Mouse (Mus musculus) embryonic facial prominence, embryonic 12.5 days (tissue): ENCODE measurements around the gene Hnrnpul1. TPM values are rescaled to one million over a fixed set of nuclear protein-coding genes. Genes with fewer than 3 reads are reported as not detected.
"Not testable (repeated sequence)": the region's sequence is repeated elsewhere in the genome, so short reads cannot be mapped to it uniquely, and the experiment has no call there.

ENCODE experiments used
- ATAC-seq: fragments of 200-750 bp; cut with Nextera tagmentation; 2 replicates; pipeline ENCODE4 v1.8.0; 2017; ENCODE audit not compliant: insufficient number of reproducible peaks, insufficient read depth, low FRiP score, low TSS enrichment
- H3K27ac ChIP-seq: fragments of 300-500 bp; sonication (generic); 2 replicates; pipeline ENCODE4 v1.5.1; 2016; ENCODE audit warnings: mild to moderate bottlenecking
- H3K27me3 ChIP-seq: fragments of 300-500 bp; sonication (generic); 2 replicates; pipeline ENCODE4 v1.6.1; 2016; ENCODE audit warnings: mild to moderate bottlenecking, moderate library complexity
- H3K36me3 ChIP-seq: fragments of 300-500 bp; sonication (generic); 2 replicates; pipeline ENCODE4 v1.6.1; 2016; ENCODE audit warnings: mild to moderate bottlenecking
- H3K4me1 ChIP-seq: fragments of 300-500 bp; sonication (generic); 2 replicates; pipeline ENCODE4 v1.6.1; 2016
- H3K4me2 ChIP-seq: fragments of 300-500 bp; sonication (generic); replicated peaks from 2 replicates; pipeline ENCODE4 v1.6.1; 2016; ENCODE audit warnings: mild to moderate bottlenecking, moderate library complexity
- H3K4me3 ChIP-seq: fragments of 300-500 bp; sonication (generic); 2 replicates; pipeline ENCODE4 v1.5.1; 2016; ENCODE audit warnings: mild to moderate bottlenecking
- H3K9ac ChIP-seq: fragments of 300-500 bp; sonication (generic); 2 replicates; pipeline ENCODE4 v1.6.1; 2016; ENCODE audit warnings: mild to moderate bottlenecking, moderate library complexity
- H3K9me3 ChIP-seq: fragments of 300-500 bp; sonication (generic); 2 replicates; pipeline ENCODE4 v1.6.1; 2016; ENCODE audit warnings: mild to moderate bottlenecking, moderate library complexity
- WGBS: fragments of 180-500 bp; shearing (Covaris S2); methylation state at CpG from one replicate; pipeline ENCODE4 v1.1.7; 2016; 5-methylcytosine and 5-hydroxymethylcytosine counted together
- polyA plus RNA-seq: library from polyadenylated mRNA; unstranded; fragments of >200 nt; fragmentation: Nextera tagmentation; extraction: Ambion mirVana; gene quantifications from 2 replicates; pipeline ENCODE4 v1.2.1, GENCODE M21; 2016

The Hnrnpul1 gene
- polyA plus RNA-seq: 68.1 and 72.8 TPM in 2 replicates

GRCm38 (mm10) chr7:25754738-25755467 lies at the start of gene Hnrnpul1:
TSS of gene Hnrnpul1 (minus strand) at chr7:25754757.
- Histone ChIP-seq H3K4me1 (peaks cover 20% of the 10 kb centered on the region), H3K4me2 (peak within 1 kb of the TSS; percentile 86), H3K4me3 (peak within 1 kb of the TSS; percentile 94), H3K27me3 (no peaks in the 10 kb centered on the region), H3K9ac (peak within 1 kb of the TSS; percentile 98), H3K9me3 (no peaks in the 10 kb centered on the region), H3K27ac (peak within 1 kb of the TSS; percentile 98), H3K36me3 (peaks cover 36% of the 10 kb centered on the region)
- under 1% methylated on average over 55 of the region's 55 CpGs for WGBS
- ATAC-seq: peak; percentile 92

DNA sequence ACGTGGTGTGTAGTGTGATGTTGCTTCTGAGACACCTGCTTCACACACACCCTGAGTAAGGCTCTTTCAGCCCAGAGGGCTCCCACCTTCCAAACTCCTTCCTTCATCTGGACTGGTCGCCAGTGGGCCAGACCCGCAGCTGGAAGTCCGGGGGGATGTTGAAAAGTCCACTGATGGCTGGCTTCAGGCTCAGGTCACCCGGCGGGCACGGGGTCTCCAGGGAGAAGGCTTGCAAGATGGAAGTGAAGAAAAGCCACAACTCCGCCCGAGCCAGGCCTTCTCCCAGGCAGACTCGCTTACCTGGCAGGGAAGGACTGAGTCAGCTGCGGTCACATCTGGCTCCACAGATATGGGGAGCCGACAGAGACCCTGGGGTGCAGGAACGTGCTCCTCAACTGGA lies 48.9 kb upstream of the Hnrnpul1 start:
- Histone ChIP-seq H3K36me3 (no peaks in the 10 kb centered on the region), H3K9ac (no peak overlapping the region), H3K27me3 (no peaks in the 10 kb centered on the region), H3K9me3 (0 out of 2 replicates have a peak, but pooled peaks cover 2% of the 10 kb centered on the region), H3K4me2 (no peak overlapping the region), H3K4me3 (no peak overlapping the region), H3K27ac (0 out of 2 replicates have a peak overlapping the region, but pooled peaks have one; percentile 19), H3K4me1 (peaks cover 14% of the 10 kb centered on the region; the same call in 1 of the 2 replicates)
- no peak for ATAC-seq
- WGBS: 81% methylated on average over 13 of the region's 13 CpGs

DNA sequence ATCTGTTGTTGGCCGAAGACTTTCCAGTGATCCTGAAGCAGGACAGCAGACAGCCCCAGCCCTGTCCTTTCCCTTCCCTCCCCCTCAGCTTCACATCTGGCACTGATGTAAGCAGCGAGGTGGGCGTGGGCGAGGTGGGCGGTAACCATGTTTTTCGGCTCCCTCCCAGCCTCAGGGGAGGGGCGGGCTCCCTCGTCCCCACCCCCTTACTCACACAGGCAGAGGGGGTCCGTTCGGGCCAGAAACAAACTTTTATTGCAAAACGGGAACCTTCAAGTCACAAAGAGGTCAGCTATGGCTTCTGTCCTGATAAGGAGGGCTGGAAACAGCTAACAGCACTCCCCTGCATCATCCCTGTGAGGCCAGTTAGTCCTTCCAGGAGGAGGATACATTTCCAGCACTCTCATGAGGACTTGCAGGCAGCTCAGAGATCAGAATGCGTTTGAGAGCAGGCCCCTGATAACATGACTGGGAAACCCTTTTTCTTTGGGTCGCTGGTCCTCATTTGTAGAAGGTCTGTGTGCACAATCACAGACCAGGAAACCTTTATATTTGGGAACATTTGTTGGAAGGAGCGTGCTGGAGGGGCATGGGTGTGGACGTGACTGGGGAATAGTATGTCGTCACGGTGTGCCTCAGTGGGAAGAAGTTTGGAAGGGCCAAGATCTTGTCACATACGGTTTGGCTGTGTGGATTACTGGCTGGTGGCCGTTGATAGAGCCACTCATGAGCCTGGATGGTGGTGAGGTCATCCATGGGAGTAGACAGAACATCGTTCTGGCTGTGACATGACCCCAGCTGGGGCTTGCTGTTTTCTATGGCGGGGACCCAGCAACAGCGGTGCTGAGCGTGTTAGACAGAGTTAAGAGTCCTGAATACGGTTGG lies 47.9 kb upstream of the Hnrnpul1 start:
- no peak overlapping the region; the same call in 1 of the 2 replicates for H3K9ac ChIP-seq
- 24% methylated on average over 24 of the region's 24 CpGs for WGBS
- H3K4me2 ChIP-seq: peak overlapping the region; percentile 45
- H3K4me3 ChIP-seq: peak overlapping the region; percentile 20
- 0 out of 2 replicates have a peak, but pooled peaks cover 3% of the 10 kb centered on the region for H3K9me3 ChIP-seq
- H3K27ac ChIP-seq: peak overlapping the region; percentile 88
- peak; percentile 50 for ATAC-seq
- H3K36me3 ChIP-seq: no peaks in the 10 kb centered on the region
- H3K27me3 ChIP-seq: no peaks in the 10 kb centered on the region
- peaks cover 14% of the 10 kb centered on the region; the same call in 1 of the 2 replicates for H3K4me1 ChIP-seq

DNA sequence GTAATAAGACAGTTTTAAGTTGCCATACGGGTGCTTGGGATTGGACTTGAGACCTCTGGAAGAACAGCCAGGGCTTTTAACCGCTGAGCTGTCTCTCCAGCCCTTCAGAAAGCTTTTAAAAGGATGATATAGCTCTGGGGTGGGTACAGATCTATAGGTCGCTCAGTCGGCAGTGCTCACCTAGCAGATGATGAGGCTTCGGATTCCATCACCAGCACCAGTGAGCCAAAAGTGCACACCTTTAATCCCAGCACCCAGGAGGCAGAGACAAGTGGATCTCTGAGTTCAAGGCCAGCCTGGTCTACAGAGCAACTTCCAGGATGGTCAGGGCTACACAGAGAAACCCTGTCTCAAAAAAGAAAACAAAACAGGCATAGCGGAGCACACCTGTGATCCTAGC lies 46.5 kb upstream of the Hnrnpul1 start:
- 0 out of 2 replicates have a peak, but pooled peaks cover 3% of the 10 kb centered on the region for H3K9me3 ChIP-seq
- H3K27ac ChIP-seq: no peak overlapping the region
- H3K4me2 ChIP-seq: no peak overlapping the region
- 94% methylated on average over 6 of the region's 6 CpGs for WGBS
- H3K27me3 ChIP-seq: no peaks in the 10 kb centered on the region
- H3K9ac ChIP-seq: no peak overlapping the region
- ATAC-seq: no peak
- peaks cover 14% of the 10 kb centered on the region; the same call in 1 of the 2 replicates for H3K4me1 ChIP-seq
- H3K4me3 ChIP-seq: no peak overlapping the region
- H3K36me3 ChIP-seq: no peaks in the 10 kb centered on the region

DNA sequence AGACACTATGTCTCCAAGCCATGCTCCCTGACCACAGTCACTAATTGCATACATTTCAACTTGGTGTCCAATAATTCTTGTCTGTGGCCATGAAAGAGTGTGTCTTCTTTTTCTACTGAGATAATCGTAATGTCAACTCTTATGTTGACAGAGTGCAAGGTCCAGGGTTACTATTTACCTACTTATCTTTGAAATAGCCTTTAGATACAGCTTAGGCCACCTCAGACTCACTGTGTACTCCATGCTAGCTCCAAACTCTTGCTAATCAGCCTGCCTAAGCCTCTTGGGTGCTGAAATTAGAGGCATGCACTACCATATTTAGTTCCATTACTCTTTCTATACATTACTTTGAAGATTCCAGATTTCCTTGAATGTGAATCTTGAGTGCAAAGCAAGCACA lies 44.8 kb upstream of the Hnrnpul1 start:
- ATAC-seq: no peak

DNA sequence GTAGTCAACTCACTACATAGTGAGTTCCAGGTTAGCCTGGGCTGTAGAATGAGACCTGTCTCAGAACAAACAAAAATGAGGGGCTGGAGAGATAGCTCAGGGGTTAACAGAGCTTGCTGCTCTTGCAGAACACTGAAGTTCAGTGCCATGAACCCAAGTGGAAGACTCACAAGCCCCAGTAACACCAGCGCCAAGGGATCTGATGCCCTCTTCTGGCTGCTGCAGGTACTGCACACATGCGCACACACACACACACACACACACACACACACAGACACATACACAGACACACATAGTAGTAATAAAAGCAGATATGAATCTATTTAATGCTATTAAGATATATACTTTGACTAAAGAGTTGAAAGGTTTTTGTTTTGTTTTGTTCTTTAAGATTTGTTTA lies 44.0 kb upstream of the Hnrnpul1 start:
- Histone ChIP-seq H3K4me1 (peaks cover 11% of the 10 kb centered on the region; the same call in 1 of the 2 replicates), H3K4me2 (no peak overlapping the region), H3K4me3 (no peak overlapping the region), H3K9me3 (0 out of 2 replicates have a peak, but pooled peaks cover 3% of the 10 kb centered on the region), H3K36me3 (no peaks in the 10 kb centered on the region), H3K27ac (no peak overlapping the region), H3K27me3 (no peaks in the 10 kb centered on the region), H3K9ac (no peak overlapping the region)
- 87% methylated on average over 2 of the region's 2 CpGs for WGBS
- ATAC-seq: no peak

More for the DNA sequence above, 44.8 kb upstream of the Hnrnpul1 start:
- Histone ChIP-seq H3K9ac (no peak overlapping the region), H3K36me3 (no peaks in the 10 kb centered on the region), H3K4me1 (peaks cover 11% of the 10 kb centered on the region; the same call in 1 of the 2 replicates), H3K27ac (no peak overlapping the region), H3K9me3 (0 out of 2 replicates have a peak, but pooled peaks cover 3% of the 10 kb centered on the region), H3K27me3 (no peaks in the 10 kb centered on the region), H3K4me2 (no peak overlapping the region), H3K4me3 (no peak overlapping the region)
- 95% methylated on average over 1 of the region's 1 CpGs for WGBS

GRCm38 (mm10) chr7:25794775-25795174 lies 40.2 kb upstream of the Hnrnpul1 start:
- no peak overlapping the region for H3K4me3 ChIP-seq
- no peak overlapping the region for H3K27ac ChIP-seq
- H3K4me2 ChIP-seq: no peak overlapping the region
- 83% methylated on average over 8 of the region's 8 CpGs for WGBS
- no peak overlapping the region for H3K9ac ChIP-seq
- no peaks in the 10 kb centered on the region for H3K27me3 ChIP-seq
- H3K4me1 ChIP-seq: peaks cover 3% of the 10 kb centered on the region; the same call in 1 of the 2 replicates
- H3K9me3 ChIP-seq: 0 out of 2 replicates have a peak, but pooled peaks cover 3% of the 10 kb centered on the region
- no peak for ATAC-seq
- H3K36me3 ChIP-seq: no peaks in the 10 kb centered on the region

DNA sequence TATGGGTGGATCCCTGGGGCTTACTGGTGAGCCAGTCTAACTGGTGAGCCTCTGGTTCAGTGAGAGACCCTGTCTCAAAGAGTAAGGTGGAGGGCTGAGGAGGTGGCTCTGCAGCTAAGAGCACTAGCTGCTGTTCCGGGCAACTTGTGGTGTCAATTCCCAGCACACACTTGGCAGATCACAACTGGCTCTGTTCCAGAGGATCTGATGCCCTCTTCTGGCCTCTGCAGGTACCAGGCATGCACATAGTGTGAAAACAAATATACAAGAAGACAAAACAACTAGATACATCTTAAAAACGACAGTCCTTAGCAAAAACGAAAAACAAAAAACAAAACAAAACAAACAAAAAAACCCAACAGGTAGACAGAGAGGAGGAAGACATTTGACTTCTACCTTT lies 39.1 kb upstream of the Hnrnpul1 start:
- Histone ChIP-seq H3K27ac (no peak overlapping the region), H3K4me1 (peaks cover 11% of the 10 kb centered on the region), H3K9ac (no peak overlapping the region), H3K36me3 (no peaks in the 10 kb centered on the region), H3K4me2 (no peak overlapping the region), H3K4me3 (no peak overlapping the region), H3K9me3 (0 out of 2 replicates have a peak, but pooled peaks cover 3% of the 10 kb centered on the region), H3K27me3 (no peaks in the 10 kb centered on the region)
- no peak for ATAC-seq
- 47% methylated on average over 3 of the region's 3 CpGs for WGBS

GRCm38 (mm10) chr7:25792966-25793365 lies 38.4 kb upstream of the Hnrnpul1 start:
- H3K9me3 ChIP-seq, H3K27ac ChIP-seq, H3K27me3 ChIP-seq, ATAC-seq, H3K36me3 ChIP-seq, H3K4me2 ChIP-seq, H3K4me3 ChIP-seq, H3K9ac ChIP-seq: not testable (repeated sequence)
- H3K4me1 ChIP-seq: peaks cover 11% of the 10 kb centered on the region
- 78% methylated on average over 9 of the region's 9 CpGs for WGBS

- H3K27me3 ChIP-seq: no peaks in the 10 kb centered on the region
- 0 out of 2 replicates have a peak, but pooled peaks cover 6% of the 10 kb centered on the region for H3K36me3 ChIP-seq
- no peak for ATAC-seq
- H3K9ac ChIP-seq: no peak overlapping the region
- H3K4me2 ChIP-seq: no peak overlapping the region
- peaks cover 23% of the 10 kb centered on the region for H3K4me1 ChIP-seq
- H3K9me3 ChIP-seq: no peaks in the 10 kb centered on the region
- 73% methylated on average over 8 of the region's 8 CpGs for WGBS
- H3K4me3 ChIP-seq: no peak overlapping the region
- H3K27ac ChIP-seq: no peak overlapping the region
These were observed 36.1 kb upstream of the Hnrnpul1 start for GRCm38 (mm10) chr7:25790615-25791014.

- peak overlapping the region; percentile 72 for H3K9ac ChIP-seq
- no peak for ATAC-seq
These were observed 34.5 kb upstream of the Hnrnpul1 start for GRCm38 (mm10) chr7:25789129-25789440.

More at GRCm38 (mm10) chr7:25789129-25789440, 34.5 kb upstream of the Hnrnpul1 start:
- Histone ChIP-seq H3K4me1 (peaks cover 23% of the 10 kb centered on the region), H3K4me2 (peak overlapping the region; percentile 90), H3K9me3 (no peaks in the 10 kb centered on the region), H3K27ac (peak overlapping the region; percentile 75), H3K36me3 (0 out of 2 replicates have a peak, but pooled peaks cover 9% of the 10 kb centered on the region), H3K4me3 (peak overlapping the region; percentile 69), H3K27me3 (no peaks in the 10 kb centered on the region)
- 23% methylated on average over 3 of the region's 3 CpGs for WGBS
